Mouse (Mus musculus): ENCODE measurements around the gene Snip1. TPM values are rescaled to one million over a fixed set of nuclear protein-coding genes. Genes with fewer than 3 reads are reported as not detected.

Gene Snip1
- polyA plus RNA-seq, 1 experiment from 2014 or later, result 40.6 TPM

GRCm38 (mm10) chr4:125105354-125105753, 38.9 kb downstream of the Snip1 start:
- Histone ChIP-seq H3K4me2 (replicated peaks) (no peak overlapping the region), H3K9ac (no peak overlapping the region), H3K27me3 (no peaks in the 10 kb centered on the region), H3K27ac (no peak overlapping the region), H3K4me1 (no peaks in the 10 kb centered on the region), H3K36me3 (peaks cover 60% of the 10 kb centered on the region), H3K9me3 (no peaks in the 10 kb centered on the region), H3K4me3 (no peak overlapping the region)
- no peak for ATAC-seq (ENCODE audit: insufficient number of reproducible peaks, insufficient read depth, low FRiP score, low TSS enrichment)
- 90% methylated on average over 9 of the region's 9 CpGs for WGBS

- WGBS, result 6% methylated on average over 6 of the region's 6 CpGs
Measured at GRCm38 (mm10) chr4:125114638-125115037, 48.2 kb downstream of the Snip1 start.

GRCm38 (mm10) chr4:125115081-125115480, 48.6 kb downstream of the Snip1 start:
- 83% methylated on average over 4 of the region's 4 CpGs for WGBS
- H3K36me3 ChIP-seq, result peaks cover 15% of the 10 kb centered on the region
- peaks cover 19% of the 10 kb centered on the region for H3K4me1 ChIP-seq
- no peaks in the 10 kb centered on the region for H3K27me3 ChIP-seq
- H3K9ac ChIP-seq, result no peak overlapping the region
- peak overlapping the region; percentile 47; the same call in 1 of the 2 replicates for H3K27ac ChIP-seq
- H3K4me2 ChIP-seq (replicated peaks), result no peak overlapping the region
- no peak overlapping the region for H3K4me3 ChIP-seq
- no peaks in the 10 kb centered on the region for H3K9me3 ChIP-seq
- no peak for ATAC-seq (ENCODE audit: insufficient number of reproducible peaks, insufficient read depth, low FRiP score, low TSS enrichment)

More at GRCm38 (mm10) chr4:125114638-125115037, 48.2 kb downstream of the Snip1 start:
- H3K4me1 ChIP-seq, result peaks cover 19% of the 10 kb centered on the region
- H3K9ac ChIP-seq, result no peak overlapping the region
- H3K27ac ChIP-seq, result peak overlapping the region; percentile 47; the same call in 1 of the 2 replicates
- no peaks in the 10 kb centered on the region for H3K9me3 ChIP-seq
- ATAC-seq (ENCODE audit: insufficient number of reproducible peaks, insufficient read depth, low FRiP score, low TSS enrichment), result no peak
- no peaks in the 10 kb centered on the region for H3K27me3 ChIP-seq
- H3K36me3 ChIP-seq, result peaks cover 19% of the 10 kb centered on the region
- no peak overlapping the region for H3K4me2 ChIP-seq (replicated peaks)
- H3K4me3 ChIP-seq, result no peak overlapping the region

- no peak for ATAC-seq (ENCODE audit: insufficient number of reproducible peaks, insufficient read depth, low FRiP score, low TSS enrichment)
Measured at GRCm38 (mm10) chr4:125115710-125116089, 49.2 kb downstream of the Snip1 start.

GRCm38 (mm10) chr4:125116090-125116861, 49.8 kb downstream of the Snip1 start:
- Histone ChIP-seq H3K9me3 (no peaks in the 10 kb centered on the region), H3K4me2 (replicated peaks) (no peak overlapping the region), H3K27me3 (no peaks in the 10 kb centered on the region), H3K4me3 (no peak overlapping the region), H3K4me1 (peaks cover 19% of the 10 kb centered on the region), H3K36me3 (peaks cover 8% of the 10 kb centered on the region; the same call in 1 of the 2 replicates), H3K27ac (no peak overlapping the region; the same call in 1 of the 2 replicates), H3K9ac (no peak overlapping the region)
- ATAC-seq (ENCODE audit: insufficient number of reproducible peaks, insufficient read depth, low FRiP score, low TSS enrichment), result no peak; the same call in 1 of the 2 replicates
- WGBS, result 73% methylated on average over 9 of the region's 9 CpGs

More at GRCm38 (mm10) chr4:125115710-125116089, 49.2 kb downstream of the Snip1 start:
- WGBS, result 19% methylated on average over 6 of the region's 6 CpGs
- H3K4me3 ChIP-seq, result no peak overlapping the region
- peaks cover 19% of the 10 kb centered on the region for H3K4me1 ChIP-seq
- no peaks in the 10 kb centered on the region for H3K27me3 ChIP-seq
- H3K27ac ChIP-seq, result peak overlapping the region; percentile 47; the same call in 1 of the 2 replicates
- no peaks in the 10 kb centered on the region for H3K9me3 ChIP-seq
- H3K9ac ChIP-seq, result no peak overlapping the region
- peaks cover 11% of the 10 kb centered on the region for H3K36me3 ChIP-seq
- no peak overlapping the region for H3K4me2 ChIP-seq (replicated peaks)

- 0 out of 2 replicates have a peak, but pooled peaks cover 3% of the 10 kb centered on the region for H3K36me3 ChIP-seq
- no peak overlapping the region for H3K27ac ChIP-seq
- H3K4me3 ChIP-seq, result no peak overlapping the region
- no peak overlapping the region for H3K4me2 ChIP-seq (replicated peaks)
- 75% methylated on average over 13 of the region's 13 CpGs for WGBS
- no peak overlapping the region for H3K9ac ChIP-seq
- H3K9me3 ChIP-seq, result no peaks in the 10 kb centered on the region
- H3K27me3 ChIP-seq, result no peaks in the 10 kb centered on the region
- no peak for ATAC-seq (ENCODE audit: insufficient number of reproducible peaks, insufficient read depth, low FRiP score, low TSS enrichment)
- peaks cover 19% of the 10 kb centered on the region for H3K4me1 ChIP-seq
Measured at GRCm38 (mm10) chr4:125116929-125117328, 50.5 kb downstream of the Snip1 start.

GRCm38 (mm10) chr4:125117902-125118320, 51.4 kb downstream of the Snip1 start:
- Histone ChIP-seq H3K36me3 (no peaks in the 10 kb centered on the region), H3K4me1 (peaks cover 26% of the 10 kb centered on the region), H3K4me3 (no peak overlapping the region), H3K4me2 (replicated peaks) (no peak overlapping the region), H3K9ac (no peak overlapping the region), H3K27me3 (no peaks in the 10 kb centered on the region), H3K9me3 (no peaks in the 10 kb centered on the region), H3K27ac (no peak overlapping the region)
- WGBS, result 88% methylated on average over 7 of the region's 7 CpGs
- ATAC-seq (ENCODE audit: insufficient number of reproducible peaks, insufficient read depth, low FRiP score, low TSS enrichment), result no peak

- no peak for ATAC-seq (ENCODE audit: insufficient number of reproducible peaks, insufficient read depth, low FRiP score, low TSS enrichment)
- Histone ChIP-seq H3K36me3 (no peaks in the 10 kb centered on the region), H3K4me1 (peaks cover 30% of the 10 kb centered on the region), H3K9ac (no peak overlapping the region), H3K9me3 (no peaks in the 10 kb centered on the region), H3K27ac (no peak overlapping the region), H3K4me3 (no peak overlapping the region), H3K27me3 (no peaks in the 10 kb centered on the region), H3K4me2 (replicated peaks) (no peak overlapping the region)
- 30% methylated on average over 10 of the region's 10 CpGs for WGBS
Measured at GRCm38 (mm10) chr4:125119070-125119469, 52.6 kb downstream of the Snip1 start.

- Histone ChIP-seq H3K27ac (no peak overlapping the region), H3K36me3 (no peaks in the 10 kb centered on the region), H3K4me1 (peaks cover 30% of the 10 kb centered on the region), H3K9me3 (no peaks in the 10 kb centered on the region), H3K27me3 (no peaks in the 10 kb centered on the region), H3K9ac (no peak overlapping the region), H3K4me3 (no peak overlapping the region), H3K4me2 (replicated peaks) (no peak overlapping the region)
- 90% methylated on average over 11 of the region's 11 CpGs for WGBS
- no peak for ATAC-seq (ENCODE audit: insufficient number of reproducible peaks, insufficient read depth, low FRiP score, low TSS enrichment)
Measured at GRCm38 (mm10) chr4:125119721-125120120, 53.2 kb downstream of the Snip1 start.

- peaks cover 26% of the 10 kb centered on the region for H3K4me1 ChIP-seq
- no peaks in the 10 kb centered on the region for H3K36me3 ChIP-seq
- H3K4me3 ChIP-seq, result no peak overlapping the region
- H3K9ac ChIP-seq, result no peak overlapping the region
- no peaks in the 10 kb centered on the region for H3K9me3 ChIP-seq
- no peak overlapping the region for H3K4me2 ChIP-seq (replicated peaks)
- peaks cover 8% of the 10 kb centered on the region; the same call in 1 of the 2 replicates for H3K27me3 ChIP-seq
- ATAC-seq (ENCODE audit: insufficient number of reproducible peaks, insufficient read depth, low FRiP score, low TSS enrichment), result no peak
- H3K27ac ChIP-seq, result no peak overlapping the region
- 17% methylated on average over 16 of the region's 16 CpGs for WGBS
Measured at GRCm38 (mm10) chr4:125122431-125123278, 56.2 kb downstream of the Snip1 start.

GRCm38 (mm10) chr4:125123279-125123671, 56.8 kb downstream of the Snip1 start:
- peaks cover 26% of the 10 kb centered on the region for H3K4me1 ChIP-seq
- ATAC-seq (ENCODE audit: insufficient number of reproducible peaks, insufficient read depth, low FRiP score, low TSS enrichment), result no peak

More at GRCm38 (mm10) chr4:125123279-125123671, 56.8 kb downstream of the Snip1 start:
- no peak overlapping the region for H3K4me2 ChIP-seq (replicated peaks)
- H3K9me3 ChIP-seq, result no peaks in the 10 kb centered on the region
- no peak overlapping the region for H3K9ac ChIP-seq
- no peak overlapping the region for H3K27ac ChIP-seq
- 67% methylated on average over 7 of the region's 7 CpGs for WGBS
- peaks cover 8% of the 10 kb centered on the region; the same call in 1 of the 2 replicates for H3K27me3 ChIP-seq
- no peaks in the 10 kb centered on the region for H3K36me3 ChIP-seq
- no peak overlapping the region for H3K4me3 ChIP-seq

Measured in embryonic facial prominence, embryonic 12.5 days (tissue).